Mouse (Mus musculus) layer of hippocampus, adult 9-10 months (tissue): ENCODE measurements around the gene Phf7.

ENCODE experiments used
- DNase-seq: peaks from one replicate; pipeline ENCODE4 v3.0.0; 2022; ENCODE audit warnings: low spot score

The Phf7 gene

GRCm38 (mm10) chr14:31197547-31198516 lies 53.3 kb downstream of the Phf7 start:
- no peak for DNase-seq

GRCm38 (mm10) chr14:31195968-31196367 lies 55.1 kb downstream of the Phf7 start:
- no peak for DNase-seq

- no peak for DNase-seq
Measured at GRCm38 (mm10) chr14:31195521-31195920, 55.6 kb downstream of the Phf7 start.

GRCm38 (mm10) chr14:31194891-31195513 lies 56.1 kb downstream of the Phf7 start:
- DNase-seq, result no peak

- no peak for DNase-seq
Measured at GRCm38 (mm10) chr14:31194441-31194840, 56.7 kb downstream of the Phf7 start.

- DNase-seq, result no peak
Measured at GRCm38 (mm10) chr14:31193791-31194190, 57.3 kb downstream of the Phf7 start.

- no peak for DNase-seq
Measured at GRCm38 (mm10) chr14:31191936-31192335, 59.2 kb downstream of the Phf7 start.

- DNase-seq, result no peak
Measured at GRCm38 (mm10) chr14:31189348-31189747, 61.8 kb downstream of the Phf7 start.

GRCm38 (mm10) chr14:31188771-31189181 lies 62.3 kb downstream of the Phf7 start:
- DNase-seq, result no peak
